In the genomic region with DNA sequence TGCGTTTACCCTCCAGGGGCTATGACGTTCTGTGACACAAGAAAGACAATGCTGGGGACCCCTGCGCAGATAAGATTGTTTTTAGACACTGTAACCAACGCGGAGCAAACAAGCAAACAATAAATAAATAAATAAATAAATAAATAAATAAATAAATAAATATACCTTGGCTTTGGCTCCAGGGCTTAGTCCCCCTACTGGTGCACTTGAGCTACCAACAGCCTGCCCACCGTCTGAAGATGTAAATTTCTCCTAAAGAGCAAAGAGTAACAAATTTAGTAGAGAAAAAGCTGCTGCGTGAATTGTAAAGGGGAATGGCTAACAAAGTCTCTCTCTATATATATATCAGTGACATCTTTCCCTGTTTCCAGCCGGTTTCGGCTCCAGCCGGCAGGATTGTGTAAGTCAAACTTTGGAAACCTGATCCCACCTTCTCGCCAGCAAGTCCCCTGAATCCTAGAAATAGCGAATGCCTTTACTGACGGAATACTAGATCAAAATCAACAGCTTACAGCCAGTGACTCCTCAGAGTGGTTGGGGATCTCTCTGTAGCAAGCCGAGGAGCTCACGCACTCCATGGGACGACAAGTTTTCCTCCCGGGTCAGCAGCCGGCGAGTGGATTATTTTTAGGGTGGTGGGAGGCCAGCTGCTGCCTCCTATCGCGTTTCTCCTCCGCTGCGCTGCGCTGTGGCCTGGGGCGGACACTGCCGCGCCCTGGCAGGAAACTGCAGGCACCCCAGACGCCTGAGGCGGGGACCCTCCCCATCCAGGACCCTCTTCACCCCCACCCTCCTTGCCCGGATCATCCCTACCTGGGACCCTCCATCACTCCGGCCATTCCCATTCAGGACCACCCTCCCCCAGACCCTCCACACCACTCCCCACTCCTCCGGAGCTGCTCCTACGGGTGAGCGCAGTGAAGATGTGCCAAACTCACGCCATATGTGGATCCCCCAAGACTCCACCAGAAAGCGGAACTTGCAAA, we compare ENCODE assay signal across 9 mouse cellular contexts. TPM values are rescaled to one million over a fixed set of nuclear protein-coding genes. Genes with fewer than 3 reads are reported as not detected.
DNase-seq lines count a peak whose midpoint lies in the region; ATAC-seq and TF ChIP-seq lines count a peak whose summit lies in the region.
"Had no signal": no experiment of that assay in that cellular context is flagged by ENCODE, and none has a peak within 500 bp of the region (broad histone marks: within the 10 kb centered on the region; RNA-seq: fewer than 3 reads in every experiment).

A gene (minus strand): TSS at position 664 of the 986 bp plus-strand sequence.

- H3K9me3 ChIP-seq in ES-Bruce4 (replicated peaks; ENCODE audit: control insufficient read depth, insufficient read depth, low read length, poor library complexity, severe bottlenecking) = no peaks in the 10 kb centered on the region
- no peaks in the 10 kb centered on the region for H3K9me3 ChIP-seq in hindbrain, embryonic 12.5 days (replicated peaks)
- no peaks in the 10 kb centered on the region for H3K9me3 ChIP-seq in liver, embryonic 14.5 days (ENCODE audit: control insufficient read depth, low read length)

- no peak for TF ChIP-seq EP300 in ES-Bruce4 (IDR thresholded peaks at IDR 0.05; ENCODE audit: insufficient read depth, low read depth, low read length)
- TF ChIP-seq EP300 in liver, embryonic 14.5 days (IDR thresholded peaks at IDR 0.05; ENCODE audit: low read depth) = no peak

- no peak for DNase-seq in adrenal gland, postnatal 36 days
- DNase-seq in gastrocnemius, adult 8-10 months (ENCODE audit: low spot score in 2 of 2) = peak; percentile 50 to 66
- no peak for DNase-seq in liver, embryonic 14.5 days (ENCODE audit: low read depth in 3 of 3, low spot score in 3 of 3)
- DNase-seq in retina, embryonic 14.5 days (ENCODE audit: low spot score) = peak; percentile 45
- DNase-seq in layer of hippocampus, postnatal 10 days (ENCODE audit: low spot score in 2 of 2) = no peak
- DNase-seq in layer of hippocampus, adult 18-20 months (ENCODE audit: low spot score in 2 of 2) = no peak

- peak within 1 kb of the TSS; percentile 77 for H3K4me2 ChIP-seq in hindbrain, embryonic 12.5 days (replicated peaks)
- H3K4me2 ChIP-seq in liver, embryonic 14.5 days (ENCODE audit: low read depth) = peak within 1 kb of the TSS; percentile 49

- no peaks in the 10 kb centered on the region for H3K27me3 ChIP-seq in ES-Bruce4 (ENCODE audit: control insufficient read depth, insufficient read depth, low read length, poor library complexity, severe bottlenecking)
- H3K27me3 ChIP-seq in hindbrain, embryonic 12.5 days = no peaks in the 10 kb centered on the region; the same call in 1 of the 2 replicates
- H3K27me3 ChIP-seq in liver, embryonic 14.5 days (ENCODE audit: control insufficient read depth, insufficient read depth, low read length) = no peaks in the 10 kb centered on the region; the same call in 1 of the 2 replicates

- ATAC-seq in hindbrain, embryonic 12.5 days (ENCODE audit: low FRiP score) = peak; percentile 61
- ATAC-seq in liver, embryonic 14.5 days (ENCODE audit: insufficient read depth) = no peak
- ATAC-seq: Patski had no signal

- H3K4me3 ChIP-seq in ES-Bruce4 (ENCODE audit: low read depth, low read length) = peak within 1 kb of the TSS; percentile 43
- H3K4me3 ChIP-seq in hindbrain, embryonic 12.5 days = peak within 1 kb of the TSS; percentile 37
- H3K4me3 ChIP-seq in liver, embryonic 14.5 days (ENCODE audit: insufficient read depth in 1 of 2, low read depth in 2 of 2, low read length in 2 of 2) = peak within 1 kb of the TSS; percentile 1 to 44

- 7% methylated on average over 36 of the region's 36 CpGs for WGBS in hindbrain, embryonic 12.5 days
- 9% methylated on average over 36 of the region's 36 CpGs for WGBS in liver, embryonic 14.5 days (ENCODE audit: insufficient replicate concordance)

- H3K4me1 ChIP-seq in ES-Bruce4 (ENCODE audit: control insufficient read depth, insufficient read depth, low read length) = no peaks in the 10 kb centered on the region
- H3K4me1 ChIP-seq in hindbrain, embryonic 12.5 days = peaks cover 12% of the 10 kb centered on the region
- H3K4me1 ChIP-seq in liver, embryonic 14.5 days (replicated peaks; ENCODE audit: control insufficient read depth in 2 of 2, insufficient read depth in 2 of 2, low read length in 1 of 2) = no peaks in the 10 kb centered on the region

- H3K27ac ChIP-seq in ES-Bruce4 (ENCODE audit: insufficient read depth, low read length) = no peak within 1 kb of the TSS
- H3K27ac ChIP-seq in hindbrain, embryonic 12.5 days = no peak within 1 kb of the TSS
- H3K27ac ChIP-seq in liver, embryonic 14.5 days = no peak within 1 kb of the TSS

- no peak for TF ChIP-seq POLR2A in ES-Bruce4 (IDR thresholded peaks at IDR 0.05; ENCODE audit: insufficient read depth, low read length)

- no peaks in the 10 kb centered on the region for H3K36me3 ChIP-seq in ES-Bruce4 (ENCODE audit: control insufficient read depth, insufficient read depth, low read length, poor library complexity, severe bottlenecking)
- no peaks in the 10 kb centered on the region for H3K36me3 ChIP-seq in hindbrain, embryonic 12.5 days
- H3K36me3 ChIP-seq in liver, embryonic 14.5 days (replicated peaks; ENCODE audit: control insufficient read depth, insufficient read depth, low read depth) = no peaks in the 10 kb centered on the region

- H3K9ac ChIP-seq in ES-Bruce4 (ENCODE audit: low read depth, poor library complexity, severe bottlenecking) = peak within 1 kb of the TSS; percentile 9; the same call in 1 of the 2 replicates
- peak within 1 kb of the TSS; percentile 52 for H3K9ac ChIP-seq in hindbrain, embryonic 12.5 days
- no peak within 1 kb of the TSS for H3K9ac ChIP-seq in liver, embryonic 14.5 days (replicated peaks)

- TF ChIP-seq CTCF in ES-Bruce4 (IDR thresholded peaks at IDR 0.05; ENCODE audit: low read depth, low read length) = no peak
- TF ChIP-seq CTCF in liver, embryonic 14.5 days (IDR thresholded peaks at IDR 0.05; ENCODE audit: low read depth) = peak; percentile 18; the same call in 1 of the 2 replicates

RNA-seq across cellular contexts. Expression of the gene that starts here (rescaled TPM):
- polyA plus RNA-seq in ES-Bruce4 (2011; ENCODE audit: insufficient read depth, insufficient read length, low read depth, missing spikeins) = 0.12 and 0.36 TPM in 2 replicates
- 10 to 100 TPM; 19.5 to 20.5 TPM for total RNA-seq in adrenal gland, postnatal 36 days (2021)
- total RNA-seq in gastrocnemius, adult 8-10 months (2022) = 100 to 1,000 TPM; 124 to 153 (median 134) TPM
- polyA plus RNA-seq in hindbrain, embryonic 12.5 days (2016; fragmentation: Nextera tagmentation; extraction: Ambion mirVana) = 2.4 and 2.8 TPM in 2 replicates
- polyA plus RNA-seq in liver, embryonic 14.5 days (2012; rRNA removed) = 1.6 and 2.0 TPM in 2 replicates
- 1.0 and 1.3 TPM in 2 replicates for polyA plus RNA-seq in liver, embryonic 14.5 days (2014; fragmentation: Nextera tagmentation; extraction: Ambion mirVana)
- 1 to 10 TPM; 7.5 to 9.1 TPM for total RNA-seq in layer of hippocampus, postnatal 10 days (2021)
- total RNA-seq in layer of hippocampus, adult 18-20 months (2021) = 1 to 10 TPM; 2.9 to 3.2 TPM
- polyA plus RNA-seq: Patski had no signal

Comparison
In these comparisons a context has a peak if more than half of its experiments do, and no peak if none do; other contexts are left out.
1. RNA of the gene that starts here (total RNA-seq): 124 to 153 TPM in gastrocnemius, adult 8-10 months; 19.5 to 20.5 TPM in adrenal gland, postnatal 36 days, 7.5 to 9.1 TPM in layer of hippocampus, postnatal 10 days and 2.9 to 3.2 TPM in layer of hippocampus, adult 18-20 months; every median in the first group is over 4 times any median in the second.
2. DNase-seq: peak in gastrocnemius, adult 8-10 months (2 of 2) and retina, embryonic 14.5 days (single experiment); none in adrenal gland, postnatal 36 days (0 of 2), liver, embryonic 14.5 days (0 of 3), layer of hippocampus, postnatal 10 days (0 of 2) and layer of hippocampus, adult 18-20 months (0 of 2).
3. Peak in every context shown above with its lines, with median percentiles within 50 percentile points of each other: H3K4me3 ChIP-seq.